Mouse (Mus musculus): ENCODE results near the gene Adk. TPM values are rescaled to one million over a fixed set of nuclear protein-coding genes. Genes with fewer than 3 reads are reported as not detected.

Adk gene
- total RNA-seq (2023), result 42.1 TPM

GRCm38 (mm10) chr14:21052112-21052780 is at the start of gene Adk, which contains the start of gene Ap3m1:
Gene Adk, plus strand, starts transcription at chr14:21052574.
Gene Ap3m1, minus strand, starts transcription at chr14:21052508.

GRCm38 (mm10) chr14:21481231-21481630 is 428.9 kb downstream of the Adk start, which contains the start of gene Kat6b:
Gene Kat6b, plus strand, starts transcription at chr14:21481434.

Other genes starting within 250 kb of the Adk start
- 0.43 TPM for gene Plau, start 215.9 kb upstream of the Adk start, total RNA-seq (2023)
- gene Vcl, start 123.2 kb upstream of the Adk start, total RNA-seq (2023), result 3.5 TPM
- 37.8 TPM for gene Ap3m1, start 66 bp upstream of the Adk start, total RNA-seq (2023)